In genomic region chr4:52985216-52985615, GRCm38 (mm10) we compare ENCODE assay signal across 9 mouse cellular contexts. TPM values are rescaled to one million over a fixed set of nuclear protein-coding genes. Genes with fewer than 3 reads are reported as not detected.
DNase-seq lines count a peak whose midpoint lies in the region; ATAC-seq and TF ChIP-seq lines count a peak whose summit lies in the region.
"Had no signal": no experiment of that assay in that cellular context is flagged by ENCODE, and none has a peak within 500 bp of the region (broad histone marks: within the 10 kb centered on the region; RNA-seq: fewer than 3 reads in every experiment).

No protein-coding gene starts in this region.

- DNase-seq in heart, adult 2 months: no peak
- DNase-seq in heart, postnatal 4 days: no peak
- peak; percentile 10 for DNase-seq in right cerebral cortex, adult 18-20 months
- DNase-seq in right cerebral cortex, postnatal 4 days: no peak
- DNase-seq in forelimb bud, embryonic 11.5 days (ENCODE audit: low read depth, low spot score): peak; percentile 10
- no peak for DNase-seq in stomach, postnatal 0 days (ENCODE audit: low spot score)
- DNase-seq in heart, postnatal 36 days: no peak

- no peaks in the 10 kb centered on the region for H3K27me3 ChIP-seq in heart, adult 2 months (ENCODE audit: control insufficient read depth, insufficient read depth, low read length)
- no peaks in the 10 kb centered on the region for H3K27me3 ChIP-seq in stomach, postnatal 0 days (ENCODE audit: control insufficient read depth, insufficient read depth, low read length)

- H3K4me3 ChIP-seq in heart, adult 2 months: no peak overlapping the region
- no peak overlapping the region for H3K4me3 ChIP-seq in stomach, postnatal 0 days (ENCODE audit: low read depth, low read length)

- TF ChIP-seq POLR2A in heart, adult 2 months (IDR thresholded peaks at IDR 0.05; ENCODE audit: insufficient read depth, low read depth, low read length): no peak

- peak; percentile 43 for TF ChIP-seq CTCF in heart, adult 2 months (IDR thresholded peaks at IDR 0.05)
- TF ChIP-seq CTCF in stomach, postnatal 0 days (IDR thresholded peaks at IDR 0.05; ENCODE audit: low read depth): peak; percentile 68

- no peak for TF ChIP-seq EP300 in heart, adult 2 months (IDR thresholded peaks at IDR 0.05; ENCODE audit: insufficient read depth, low read depth, low read length)
- TF ChIP-seq EP300 in stomach, postnatal 0 days (optimal IDR thresholded peaks at IDR 0.05): no peak

- no peaks in the 10 kb centered on the region for H3K4me1 ChIP-seq in heart, adult 2 months (ENCODE audit: control insufficient read depth, insufficient read depth, low read length)
- H3K4me1 ChIP-seq in stomach, postnatal 0 days (replicated peaks; ENCODE audit: control insufficient read depth, insufficient read depth): no peaks in the 10 kb centered on the region

- H3K36me3 ChIP-seq in heart, adult 2 months (ENCODE audit: control insufficient read depth, insufficient read depth, low read length): no peaks in the 10 kb centered on the region
- no peaks in the 10 kb centered on the region for H3K36me3 ChIP-seq in stomach, postnatal 0 days (ENCODE audit: control insufficient read depth, insufficient read depth, low read length)

- no peak overlapping the region for H3K4me2 ChIP-seq in stomach, postnatal 0 days (replicated peaks; ENCODE audit: low read depth)

- H3K79me2 ChIP-seq in heart, adult 2 months (replicated peaks; ENCODE audit: control insufficient read depth, insufficient read depth, low read length): no peaks in the 10 kb centered on the region

- H3K9ac ChIP-seq in heart, adult 2 months (ENCODE audit: low read depth, low read length): no peak overlapping the region
- H3K9ac ChIP-seq in stomach, postnatal 0 days (ENCODE audit: low read length): no peak overlapping the region

- H3K9me3 ChIP-seq in stomach, postnatal 0 days (ENCODE audit: control insufficient read depth, low read length): no peaks in the 10 kb centered on the region

- 64% methylated on average over 2 of the region's 2 CpGs for WGBS in heart, adult 2 months
- 42% methylated on average over 2 of the region's 2 CpGs for WGBS in stomach, postnatal 0 days

- no peak for ATAC-seq in stomach, postnatal 0 days (ENCODE audit: low FRiP score, low TSS enrichment)
- no peak for ATAC-seq in erythroid progenitor cell, adult 5-6 weeks (replicated peaks; ENCODE audit: low FRiP score, poor library complexity, severe bottlenecking)

- no peak overlapping the region for H3K27ac ChIP-seq in heart, adult 2 months
- no peak overlapping the region for H3K27ac ChIP-seq in stomach, postnatal 0 days (replicated peaks)

- intact Hi-C loops in heart, adult 2 months (cut with DNase I): no loop called here
- intact Hi-C loops in heart, postnatal 36 days (cut with DNase I): no loop called here

RNA-seq across cellular contexts. Expression of gene Nipsnap3a, which starts 3.9 kb away (rescaled TPM):
- not detected for total RNA-seq in heart, adult 2 months (2021)
- not detected in 2 replicates for polyA plus RNA-seq in heart, adult 2 months (2012; rRNA removed)
- total RNA-seq in heart, postnatal 4 days (2021): not detected
- not detected in 2 replicates for polyA plus RNA-seq in stomach, postnatal 0 days (2015; fragmentation: Nextera tagmentation; extraction: Ambion mirVana)
- total RNA-seq in heart, postnatal 36 days (2021): not detected
- total RNA-seq in erythroid progenitor cell, adult 5-6 weeks (2015; ENCODE audit: low replicate concordance): not detected in 2 replicates
- not detected in 2 replicates for total RNA-seq in erythroid progenitor cell, adult 5-6 weeks (2017; ENCODE audit: low replicate concordance)
- polyA plus RNA-seq: liver, embryonic 16.5 days had no signal

RNA-seq across cellular contexts. Expression of gene Olfr270, which starts 20.9 kb away (rescaled TPM):
- not detected for total RNA-seq in heart, adult 2 months (2021)
- polyA plus RNA-seq in heart, adult 2 months (2012; rRNA removed): not detected in 2 replicates
- total RNA-seq in heart, postnatal 4 days (2021): not detected
- not detected in 2 replicates for polyA plus RNA-seq in stomach, postnatal 0 days (2015; fragmentation: Nextera tagmentation; extraction: Ambion mirVana)
- not detected for total RNA-seq in heart, postnatal 36 days (2021)
- not detected in 2 replicates for total RNA-seq in erythroid progenitor cell, adult 5-6 weeks (2015; ENCODE audit: low replicate concordance)
- not detected in 2 replicates for total RNA-seq in erythroid progenitor cell, adult 5-6 weeks (2017; ENCODE audit: low replicate concordance)
- polyA plus RNA-seq: liver, embryonic 16.5 days had no signal

RNA-seq across cellular contexts. Expression of gene Nipsnap3b, which starts 26.5 kb away (rescaled TPM):
- 1 to 10 TPM; 4.6 to 5.3 TPM for total RNA-seq in heart, adult 2 months (2021)
- 6.7 and 11.0 TPM in 2 replicates for polyA plus RNA-seq in heart, adult 2 months (2012; rRNA removed)
- 10 to 100 TPM; 24.0 to 26.4 TPM for total RNA-seq in heart, postnatal 4 days (2021)
- 109 TPM in 2 replicates for polyA plus RNA-seq in stomach, postnatal 0 days (2015; fragmentation: Nextera tagmentation; extraction: Ambion mirVana)
- 1 to 10 TPM; 5.3 to 6.9 TPM for total RNA-seq in heart, postnatal 36 days (2021)
- 8.8 and 13.3 TPM in 2 replicates for total RNA-seq in erythroid progenitor cell, adult 5-6 weeks (2015; ENCODE audit: low replicate concordance)
- total RNA-seq in erythroid progenitor cell, adult 5-6 weeks (2017; ENCODE audit: low replicate concordance): 7.8 and 8.4 TPM in 2 replicates

Comparison
In these comparisons a context has a peak if more than half of its experiments do, and no peak if none do; other contexts are left out.
1. DNase-seq: peak in right cerebral cortex, adult 18-20 months (single experiment) and forelimb bud, embryonic 11.5 days (single experiment); none in heart, adult 2 months (0 of 2), heart, postnatal 4 days (single experiment), right cerebral cortex, postnatal 4 days (single experiment), stomach, postnatal 0 days (single experiment) and heart, postnatal 36 days (0 of 2).